Mouse (Mus musculus) liver, postnatal 0 days (tissue): ENCODE measurements around the gene Nfkbiz.

Experiments used
- CTCF ChIP-seq: sonication (generic); IDR thresholded peaks from 2 replicates; pipeline ENCODE4 v1.5.1; 2016; ENCODE audit warnings: antibody characterized with exemption, low read depth
- EP300 ChIP-seq: IDR thresholded peaks from 2 replicates; pipeline ENCODE4 v1.6.1; 2016; ENCODE audit warnings: antibody characterized with exemption, low read depth, mild to moderate bottlenecking

DNA sequence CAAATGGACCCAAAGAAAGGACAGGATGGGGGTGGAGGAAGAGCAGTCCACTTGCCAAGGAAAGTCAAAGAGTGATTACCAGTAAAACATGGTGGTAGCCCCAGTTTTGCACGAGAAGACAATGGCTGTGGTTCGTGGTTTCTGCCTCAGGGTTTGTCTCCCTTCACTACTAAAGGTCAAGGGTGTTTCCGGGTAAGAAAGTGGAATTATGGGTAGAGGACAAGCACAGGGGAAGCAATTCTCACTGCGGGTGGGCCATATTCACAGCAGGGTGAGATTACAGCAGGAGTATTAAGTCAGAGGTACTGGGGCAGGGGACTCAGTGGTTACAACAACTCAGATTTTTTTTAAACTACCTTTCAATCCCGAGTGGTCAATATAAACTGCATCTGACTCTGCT, 50.0 kb downstream of the Nfkbiz start:
- TF ChIP-seq CTCF, result no peak
- TF ChIP-seq EP300, result no peak
